Mouse (Mus musculus): ENCODE results near the gene Zfp872. TPM values are rescaled to one million over a fixed set of nuclear protein-coding genes. Genes with fewer than 3 reads are reported as not detected.
"Not testable (repeated sequence)": the region's sequence is repeated elsewhere in the genome, so short reads cannot be mapped to it uniquely, and the experiment has no call there.

Zfp872 gene
- 0.41 and 0.48 TPM in 2 replicates for polyA plus RNA-seq (2015; fragmentation: Nextera tagmentation; extraction: Ambion mirVana)

DNA sequence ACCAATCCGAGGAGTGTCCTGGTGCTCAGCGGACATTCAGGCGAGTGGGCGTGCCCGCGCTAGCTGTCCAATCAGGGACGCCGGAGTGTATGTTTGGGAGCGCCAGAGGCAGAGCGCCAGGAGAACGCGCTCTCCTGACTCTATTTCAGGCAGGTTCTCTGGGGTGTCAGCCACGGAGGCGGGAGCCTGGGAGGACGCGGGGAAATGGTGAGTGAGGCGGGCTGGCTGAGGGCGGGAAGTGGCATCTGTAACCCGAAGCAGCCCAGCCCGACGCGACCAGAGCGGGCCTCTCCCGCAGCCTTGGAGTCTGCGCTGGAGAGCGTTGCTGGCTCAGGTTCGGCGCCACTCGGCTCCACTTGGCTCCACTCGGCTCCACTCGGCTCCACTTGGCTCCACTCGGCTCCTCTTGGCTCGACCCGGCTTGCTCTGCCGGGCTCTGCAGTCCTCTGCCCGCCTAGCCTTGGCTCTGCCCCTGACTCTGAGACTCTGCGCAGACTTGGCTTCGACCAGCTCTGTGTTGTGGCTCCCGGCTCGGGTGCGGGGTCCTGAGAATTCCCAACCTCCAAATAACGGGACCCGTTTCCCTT lies at the start of gene Zfp872:
Gene Zfp872 (plus strand): TSS at position 66 of the 587 bp plus-strand sequence.
- peak; percentile 92 for ATAC-seq (replicated peaks)
- no peaks in the 10 kb centered on the region for H3K36me3 ChIP-seq (replicated peaks)
- peak within 1 kb of the TSS; percentile 56 for H3K9ac ChIP-seq

DNA sequence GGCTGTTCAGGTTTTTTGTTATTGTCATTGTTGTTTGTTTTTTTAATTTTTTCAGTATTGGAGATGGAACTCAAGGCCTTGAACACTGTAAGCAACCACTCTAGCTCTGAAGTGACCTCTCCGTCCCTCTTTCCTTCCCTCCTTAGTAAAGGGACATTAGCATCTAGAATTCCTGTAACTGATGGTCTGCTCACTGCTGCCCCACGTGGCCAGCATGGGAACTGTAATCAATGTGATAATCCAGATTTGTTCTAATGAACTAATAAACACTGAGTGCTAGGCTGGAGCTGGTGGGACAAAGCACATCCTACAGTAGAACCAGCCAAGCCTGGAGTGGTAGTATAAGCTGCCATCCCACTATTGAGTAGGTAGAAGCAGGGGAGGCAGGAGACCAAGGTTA lies 49.4 kb upstream of the Zfp872 start:
- no peaks in the 10 kb centered on the region for H3K27me3 ChIP-seq (replicated peaks)
- no peak overlapping the region for H3K4me2 ChIP-seq
- 17% methylated on average over 2 of the region's 2 CpGs for WGBS
- H3K4me3 ChIP-seq, result no peak overlapping the region
- no peaks in the 10 kb centered on the region for H3K9me3 ChIP-seq
- no peak for ATAC-seq (replicated peaks)
- no peak overlapping the region for H3K27ac ChIP-seq
- H3K36me3 ChIP-seq (replicated peaks), result no peaks in the 10 kb centered on the region
- H3K4me1 ChIP-seq, result peaks cover 3% of the 10 kb centered on the region; the same call in 1 of the 2 replicates
- H3K9ac ChIP-seq, result no peak overlapping the region

More for the DNA sequence above, at the start of gene Zfp872:
- H3K27ac ChIP-seq, result no peak within 1 kb of the TSS
- peak within 1 kb of the TSS; percentile 84 for H3K4me2 ChIP-seq
- H3K4me3 ChIP-seq, result peak within 1 kb of the TSS; percentile 48
- H3K9me3 ChIP-seq, result no peaks in the 10 kb centered on the region
- peaks cover 5% of the 10 kb centered on the region; the same call in 1 of the 2 replicates for H3K4me1 ChIP-seq
- 21% methylated on average over 38 of the region's 43 CpGs for WGBS
- H3K27me3 ChIP-seq (replicated peaks), result no peaks in the 10 kb centered on the region

DNA sequence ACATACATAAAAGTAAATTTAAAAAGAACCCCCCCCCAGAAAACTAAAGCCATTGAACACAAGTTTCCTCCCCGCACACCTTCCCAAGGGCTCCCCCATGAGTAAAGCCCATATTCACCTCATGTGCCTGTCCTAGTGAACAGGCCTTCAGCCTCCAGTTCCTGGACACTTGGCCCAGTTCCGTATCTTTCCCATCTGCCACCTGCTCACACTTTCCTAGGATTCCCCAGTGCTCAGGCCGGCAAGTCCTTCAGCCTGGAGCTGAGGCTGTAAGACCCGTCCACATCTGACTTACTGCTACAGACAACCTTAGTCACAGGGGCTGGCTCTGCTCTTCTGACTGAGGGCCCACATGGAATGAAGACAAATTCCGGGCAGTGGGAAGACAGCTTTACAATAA lies 48.1 kb upstream of the Zfp872 start:
- no peak overlapping the region for H3K4me3 ChIP-seq
- H3K27ac ChIP-seq, result no peak overlapping the region
- H3K27me3 ChIP-seq (replicated peaks), result no peaks in the 10 kb centered on the region
- no peak overlapping the region for H3K4me2 ChIP-seq
- no peaks in the 10 kb centered on the region for H3K9me3 ChIP-seq
- no peaks in the 10 kb centered on the region for H3K36me3 ChIP-seq (replicated peaks)
- 85% methylated on average over 5 of the region's 5 CpGs for WGBS
- ATAC-seq (replicated peaks), result no peak
- peaks cover 3% of the 10 kb centered on the region; the same call in 1 of the 2 replicates for H3K4me1 ChIP-seq
- H3K9ac ChIP-seq, result no peak overlapping the region

DNA sequence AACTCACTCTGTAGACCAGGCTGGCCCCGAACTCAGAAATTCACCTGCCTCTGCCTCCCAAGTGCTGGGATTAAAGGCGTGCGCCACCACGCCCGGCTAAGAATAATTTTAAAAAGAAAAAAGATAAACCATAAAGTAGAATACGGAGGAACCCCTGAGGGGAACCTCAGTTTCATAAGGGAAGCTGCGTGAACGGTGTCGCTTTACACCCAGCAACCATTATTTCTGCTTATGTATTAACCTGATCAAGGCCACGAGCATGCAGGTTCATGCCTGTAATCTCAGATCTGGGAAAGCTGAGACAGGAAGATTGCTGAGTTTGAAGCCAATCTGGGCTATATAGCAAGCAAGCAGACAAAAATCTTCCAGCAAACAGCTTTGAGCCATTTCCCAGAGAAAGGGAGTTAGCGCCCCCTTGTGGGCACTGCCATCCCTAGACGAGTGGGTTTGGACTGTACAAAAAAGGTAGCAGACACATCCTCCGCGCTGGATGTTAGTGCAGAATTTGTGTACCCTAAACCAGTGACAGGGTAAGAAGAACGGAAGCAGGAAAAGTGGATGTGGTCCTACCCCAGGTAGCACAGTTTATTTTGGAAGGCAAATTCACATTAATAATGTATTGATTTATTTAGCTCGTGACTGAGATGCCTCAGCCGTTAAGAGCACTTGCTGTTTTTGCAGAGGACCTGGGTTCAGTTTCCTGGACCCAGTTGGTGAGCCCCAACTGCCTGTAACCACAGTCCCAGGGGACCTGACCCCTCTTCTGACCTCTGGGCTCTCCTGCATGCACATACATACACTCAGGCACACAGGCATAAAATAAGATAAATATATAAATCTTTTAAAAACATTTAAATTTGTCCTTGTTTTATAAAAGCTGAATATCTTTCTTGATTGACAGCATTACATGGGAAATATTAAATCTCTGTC lies 44.5 kb upstream of the Zfp872 start:
- H3K27me3 ChIP-seq (replicated peaks), result no peaks in the 10 kb centered on the region
- H3K4me3 ChIP-seq, result no peak overlapping the region
- 56% methylated on average over 17 of the region's 17 CpGs for WGBS

DNA sequence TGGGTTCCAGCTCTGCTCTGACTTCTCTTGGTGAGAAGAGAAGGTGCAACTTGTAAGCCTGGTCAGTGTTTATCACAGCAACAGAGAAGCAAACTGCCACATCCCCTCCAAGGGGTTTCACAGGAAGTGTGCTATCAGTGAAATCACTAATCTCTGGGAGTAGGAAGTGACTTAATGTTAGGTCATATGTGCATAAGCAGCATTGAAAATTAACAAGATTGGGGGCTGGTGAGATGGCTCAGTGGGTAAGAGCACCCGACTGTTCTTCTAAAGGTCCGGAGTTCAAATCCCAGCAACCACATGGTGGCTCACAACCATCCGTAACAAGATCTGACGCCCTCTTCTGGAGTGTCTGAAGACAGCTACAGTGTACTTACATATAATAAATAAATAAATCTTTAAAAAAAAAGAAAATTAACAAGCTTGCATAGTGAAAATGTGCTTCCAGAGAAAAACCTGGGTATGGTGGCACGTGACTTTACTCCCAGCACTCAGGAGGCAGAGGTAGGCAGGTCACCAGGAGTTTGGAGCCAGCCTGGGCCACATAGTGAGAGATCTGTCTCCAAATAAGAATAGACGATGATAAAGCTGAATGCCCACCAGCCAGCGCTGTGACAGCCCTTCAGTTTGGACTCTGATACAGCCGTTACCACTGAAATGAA lies 43.5 kb upstream of the Zfp872 start:
- Histone ChIP-seq H3K27ac (no peak overlapping the region), H3K4me1 (no peaks in the 10 kb centered on the region), H3K9ac (no peak overlapping the region), H3K27me3 (replicated peaks) (no peaks in the 10 kb centered on the region), H3K4me3 (no peak overlapping the region), H3K36me3 (replicated peaks) (no peaks in the 10 kb centered on the region), H3K9me3 (no peaks in the 10 kb centered on the region), H3K4me2 (no peak overlapping the region)
- WGBS, result 83% methylated on average over 8 of the region's 8 CpGs
- ATAC-seq (replicated peaks), result no peak

More for the DNA sequence above, 44.5 kb upstream of the Zfp872 start:
- Histone ChIP-seq H3K9me3 (no peaks in the 10 kb centered on the region), H3K4me2 (no peak overlapping the region), H3K36me3 (replicated peaks) (no peaks in the 10 kb centered on the region), H3K27ac (no peak overlapping the region), H3K4me1 (no peaks in the 10 kb centered on the region), H3K9ac (no peak overlapping the region)
- ATAC-seq (replicated peaks), result 0 out of 2 replicates have a peak, but pooled peaks have one; percentile 45

DNA sequence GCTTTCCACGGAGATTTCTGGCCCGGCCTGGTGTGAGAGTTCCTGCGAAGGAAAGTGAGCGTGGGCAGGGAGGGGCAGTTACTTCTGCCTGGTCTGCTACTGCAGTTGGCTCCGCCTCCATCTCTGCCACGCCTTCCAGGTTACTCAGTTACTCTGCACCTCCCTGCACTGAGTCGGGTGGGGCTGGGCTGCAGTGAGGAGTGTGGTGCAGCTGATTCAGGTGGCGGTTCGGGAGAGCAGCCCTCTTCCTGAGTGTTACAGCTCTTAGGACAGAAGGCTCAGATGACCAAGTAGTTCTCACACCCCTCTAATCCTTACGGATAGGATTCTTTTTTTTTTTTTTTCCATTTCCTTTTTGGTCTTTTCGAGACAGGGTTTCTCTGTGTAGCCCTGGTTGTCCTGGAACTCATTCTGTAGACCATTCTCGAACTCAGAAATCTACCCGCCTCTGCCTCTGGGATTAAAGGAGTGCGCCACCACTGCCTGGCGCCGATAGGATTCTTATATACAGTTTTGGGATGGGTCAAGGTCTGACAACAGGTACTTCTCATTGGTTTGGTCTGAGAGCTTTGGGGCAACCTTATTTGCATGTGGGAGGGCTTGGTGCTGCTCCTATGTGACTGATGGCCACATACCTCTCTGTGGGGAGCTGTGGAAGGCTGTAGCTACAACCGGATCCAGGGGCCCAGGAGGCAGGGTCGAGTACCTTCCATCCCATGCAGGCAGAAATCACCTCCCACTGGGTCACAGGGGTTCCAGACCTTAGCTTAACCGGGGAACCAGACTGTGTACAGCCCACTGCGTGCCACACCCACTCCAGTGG lies 38.3 kb upstream of the Zfp872 start:
- ATAC-seq (replicated peaks), result no peak
- Histone ChIP-seq H3K4me2 (no peak overlapping the region), H3K36me3 (replicated peaks) (no peaks in the 10 kb centered on the region), H3K27ac (no peak overlapping the region), H3K9me3 (no peaks in the 10 kb centered on the region), H3K4me1 (no peaks in the 10 kb centered on the region), H3K4me3 (no peak overlapping the region), H3K27me3 (replicated peaks) (no peaks in the 10 kb centered on the region), H3K9ac (no peak overlapping the region)
- WGBS, result 76% methylated on average over 20 of the region's 20 CpGs

DNA sequence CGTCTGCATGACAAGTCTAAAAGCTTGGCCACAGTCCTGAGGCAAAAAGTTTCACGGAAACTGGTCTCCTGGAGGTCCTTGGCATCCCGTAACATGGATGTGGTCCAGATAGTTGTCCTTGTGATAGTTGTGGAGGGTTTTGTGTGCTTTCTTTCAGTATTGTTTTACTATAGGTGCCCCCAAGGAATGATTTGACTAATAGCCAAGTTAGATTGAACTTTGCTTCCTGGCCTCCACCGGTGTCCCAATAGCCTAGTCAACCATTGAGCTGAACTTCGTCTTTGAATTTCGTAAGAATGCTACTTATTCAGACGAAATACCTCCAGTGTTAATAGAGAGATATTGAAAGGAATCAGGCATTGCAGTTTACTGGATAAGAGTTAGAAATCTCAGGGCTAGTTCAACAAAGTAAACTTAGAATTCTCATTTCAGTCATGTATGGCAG lies 37.6 kb upstream of the Zfp872 start:
- H3K4me3 ChIP-seq; H3K27me3 ChIP-seq (replicated peaks); ATAC-seq (replicated peaks); H3K4me2 ChIP-seq; H3K9ac ChIP-seq; H3K36me3 ChIP-seq (replicated peaks); H3K4me1 ChIP-seq; H3K27ac ChIP-seq; H3K9me3 ChIP-seq: not testable (repeated sequence)
- WGBS, result 88% methylated on average over 7 of the region's 7 CpGs

DNA sequence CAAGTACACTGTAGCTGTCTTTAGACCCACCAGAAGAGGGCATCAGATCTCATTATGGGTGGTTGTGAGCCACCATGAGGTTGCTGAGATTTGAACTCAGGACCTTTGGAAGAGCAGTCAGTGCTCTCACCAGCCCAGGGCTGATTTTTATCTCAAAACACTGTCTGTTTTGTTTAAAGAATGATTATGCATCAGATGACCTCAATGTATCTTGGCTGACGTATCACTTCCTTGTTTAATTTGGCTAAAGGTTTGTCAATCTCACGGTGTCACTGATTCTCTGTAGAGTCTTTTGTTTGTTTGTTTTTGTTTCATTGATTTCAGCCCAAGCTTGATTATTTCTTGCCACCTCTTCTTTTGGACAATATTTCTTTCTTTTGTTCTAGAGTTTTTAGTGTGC lies 36.9 kb upstream of the Zfp872 start:
- no peak overlapping the region for H3K4me3 ChIP-seq
- H3K36me3 ChIP-seq (replicated peaks), result no peaks in the 10 kb centered on the region
- H3K9ac ChIP-seq, result no peak overlapping the region
- no peaks in the 10 kb centered on the region for H3K27me3 ChIP-seq (replicated peaks)
- no peak overlapping the region for H3K27ac ChIP-seq
- H3K4me2 ChIP-seq, result no peak overlapping the region
- no peaks in the 10 kb centered on the region for H3K9me3 ChIP-seq
- 78% methylated on average over 2 of the region's 2 CpGs for WGBS
- H3K4me1 ChIP-seq, result peaks cover 4% of the 10 kb centered on the region; the same call in 1 of the 2 replicates
- ATAC-seq (replicated peaks), result no peak

DNA sequence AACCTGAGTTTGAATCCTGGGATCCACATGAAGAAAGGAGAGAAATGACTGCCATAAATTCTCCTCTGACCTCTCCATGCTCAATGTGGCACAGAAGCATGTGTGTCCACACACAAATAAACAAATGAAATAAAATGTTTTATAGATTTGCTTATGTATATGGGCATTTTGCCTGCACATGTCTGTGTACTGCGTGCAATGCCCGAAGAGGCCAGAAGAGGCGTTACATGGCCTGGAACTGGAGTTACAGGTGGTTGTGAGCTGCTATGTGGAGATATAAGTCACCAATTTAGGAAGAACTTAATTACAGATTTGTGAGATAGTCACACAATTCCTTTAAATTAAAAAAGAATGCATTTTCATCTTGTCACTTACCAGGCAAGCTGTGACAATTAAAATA lies 34.1 kb upstream of the Zfp872 start:
- no peak for ATAC-seq (replicated peaks)
- H3K4me2 ChIP-seq, result no peak overlapping the region
- no peak overlapping the region for H3K9ac ChIP-seq
- H3K27me3 ChIP-seq (replicated peaks), result no peaks in the 10 kb centered on the region
- 92% methylated on average over 3 of the region's 3 CpGs for WGBS
- no peaks in the 10 kb centered on the region for H3K9me3 ChIP-seq
- no peaks in the 10 kb centered on the region for H3K36me3 ChIP-seq (replicated peaks)
- peaks cover 19% of the 10 kb centered on the region for H3K4me1 ChIP-seq
- H3K4me3 ChIP-seq, result no peak overlapping the region
- H3K27ac ChIP-seq, result no peak overlapping the region

DNA sequence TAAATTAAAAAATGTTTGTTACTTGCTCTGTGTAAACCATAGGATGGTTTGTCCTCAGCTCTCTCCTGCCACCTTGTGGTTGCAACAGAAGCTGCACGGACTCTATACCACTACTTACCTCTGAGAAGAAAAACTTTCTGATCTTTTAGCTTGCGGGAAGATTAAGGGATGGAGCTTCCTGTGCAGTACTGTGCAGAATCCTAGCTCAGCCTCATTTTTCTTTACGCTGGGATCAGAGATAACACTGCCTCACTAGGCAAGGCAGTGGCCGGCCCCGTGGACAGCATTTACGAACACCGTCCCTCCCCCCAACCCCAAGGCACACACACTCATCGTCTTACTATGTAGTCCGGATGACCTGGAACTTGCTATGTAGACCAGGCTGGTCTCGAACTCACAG lies 32.3 kb upstream of the Zfp872 start:
- WGBS, result 26% methylated on average over 10 of the region's 10 CpGs
- Histone ChIP-seq H3K4me3 (no peak overlapping the region), H3K9me3 (no peaks in the 10 kb centered on the region), H3K4me2 (no peak overlapping the region), H3K9ac (no peak overlapping the region), H3K4me1 (peaks cover 19% of the 10 kb centered on the region), H3K27me3 (replicated peaks) (no peaks in the 10 kb centered on the region), H3K36me3 (replicated peaks) (no peaks in the 10 kb centered on the region), H3K27ac (no peak overlapping the region)
- ATAC-seq (replicated peaks), result peak; percentile 1; the same call in 1 of the 2 replicates

DNA sequence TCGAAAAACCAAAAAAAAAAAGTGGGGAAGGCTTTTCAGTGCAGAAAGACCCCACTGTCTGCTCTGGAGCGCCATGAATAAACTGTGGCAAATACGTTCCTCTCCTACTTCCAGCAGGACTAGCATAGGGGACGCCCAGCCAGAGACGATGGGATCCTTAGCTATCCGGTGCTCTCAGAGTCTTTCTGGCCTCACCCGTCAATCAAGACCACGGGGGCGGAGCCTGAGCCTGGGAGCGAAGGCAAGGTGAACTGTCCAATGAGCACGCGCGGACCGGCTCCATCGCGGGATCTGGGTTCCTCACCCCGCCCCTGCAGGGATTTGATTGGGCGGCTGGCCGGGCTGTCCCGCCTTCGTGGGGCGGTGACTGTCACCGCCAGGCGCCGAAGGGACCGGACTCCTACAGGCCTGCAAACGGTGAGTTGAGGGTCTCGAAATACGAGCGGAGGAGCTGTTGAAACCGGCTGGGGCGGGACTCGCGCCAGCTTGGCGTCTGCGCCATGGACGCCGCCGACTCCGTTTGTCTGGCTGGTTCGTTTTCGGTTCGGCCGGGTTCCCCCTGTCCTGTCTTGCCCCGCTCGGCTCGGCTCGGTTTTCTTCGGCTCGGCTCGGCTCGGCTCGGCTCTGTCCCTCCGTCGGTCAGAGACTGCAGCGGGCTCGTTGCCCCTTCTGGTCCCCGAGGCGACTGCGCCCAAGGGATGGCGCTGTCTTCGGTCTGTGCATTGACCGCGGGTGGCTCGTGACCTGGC lies 31.2 kb upstream of the Zfp872 start, which contains the start of gene Pigyl:
Gene Pigyl (plus strand): TSS at position 350 of the 749 bp plus-strand sequence.
- 1% methylated on average over 65 of the region's 65 CpGs for WGBS
- peaks cover 19% of the 10 kb centered on the region for H3K4me1 ChIP-seq
- peak within 1 kb of the TSS; percentile 65 for H3K4me2 ChIP-seq
- H3K27ac ChIP-seq, result peak within 1 kb of the TSS; percentile 92
- ATAC-seq (replicated peaks), result peak; percentile 98
- no peaks in the 10 kb centered on the region for H3K36me3 ChIP-seq (replicated peaks)
- H3K27me3 ChIP-seq (replicated peaks), result no peaks in the 10 kb centered on the region
- H3K4me3 ChIP-seq, result peak within 1 kb of the TSS; percentile 58
- H3K9ac ChIP-seq, result peak within 1 kb of the TSS; percentile 92
- H3K9me3 ChIP-seq, result no peaks in the 10 kb centered on the region

Data from midbrain, embryonic 15.5 days (tissue).